Mouse (Mus musculus): Measurements from ENCODE around the gene Grm4.

GRCm38 (mm10) chr17:27453045-27453444 is 68.2 kb downstream of the Grm4 start:
- TF ChIP-seq CTCF (IDR thresholded peaks at IDR 0.05; ENCODE audit: borderline replicate concordance, insufficient read depth, low read depth, low read length) (no peak), POLR2A (IDR thresholded peaks at IDR 0.05; ENCODE audit: borderline replicate concordance, insufficient read depth, low read length) (no peak)
